Mouse (Mus musculus): ENCODE results near the gene Gm12166. TPM values are rescaled to one million over a fixed set of nuclear protein-coding genes. Genes with fewer than 3 reads are reported as not detected.
"Not testable (repeated sequence)": the region's sequence is repeated elsewhere in the genome, so short reads cannot be mapped to it uniquely, and the experiment has no call there.

Gm12166 gene
- polyA plus RNA-seq (2015; fragmentation: Nextera tagmentation; extraction: Ambion mirVana), result 3.9 and 7.7 TPM in 2 replicates

GRCm38 (mm10) chr11:46052105-46052659, at the start of gene Gm12166:
Gm12166 (minus strand) TSS chr11:46052321.
- not testable (repeated sequence) for H3K27ac ChIP-seq (replicated peaks); H3K27me3 ChIP-seq; H3K4me3 ChIP-seq (replicated peaks); H3K4me2 ChIP-seq (replicated peaks); H3K4me1 ChIP-seq; H3K9ac ChIP-seq; H3K9me3 ChIP-seq (replicated peaks); ATAC-seq (ENCODE audit: insufficient number of reproducible peaks, low FRiP score, low TSS enrichment, low read depth); H3K36me3 ChIP-seq
- 35% methylated on average over 19 of the region's 19 CpGs for WGBS

DNA sequence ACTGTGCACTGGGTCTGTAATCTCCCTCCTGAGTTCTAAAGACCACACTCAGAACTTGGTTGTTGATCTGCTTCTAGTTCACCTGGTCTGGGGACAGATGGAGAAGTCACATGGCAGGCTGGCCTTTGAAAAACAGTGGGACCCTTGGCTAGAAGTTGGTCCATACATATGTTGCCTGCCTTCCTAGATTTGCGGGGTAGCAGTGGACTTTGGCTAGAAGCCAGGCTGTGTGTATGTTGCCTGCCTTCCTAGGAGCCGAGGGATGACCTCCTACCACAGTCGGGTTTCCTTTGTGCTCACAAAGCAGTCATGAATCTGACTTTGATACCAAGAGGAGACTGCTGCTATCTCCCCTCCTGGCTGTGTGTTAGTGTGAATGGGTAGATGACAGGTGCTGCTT, 44.9 kb upstream of the Gm12166 start:
- Histone ChIP-seq H3K36me3 (peaks cover 27% of the 10 kb centered on the region), H3K4me1 (peaks cover 12% of the 10 kb centered on the region), H3K9ac (no peak overlapping the region), H3K27me3 (no peaks in the 10 kb centered on the region), H3K27ac (replicated peaks) (no peak overlapping the region), H3K4me2 (replicated peaks) (no peak overlapping the region), H3K4me3 (replicated peaks) (no peak overlapping the region), H3K9me3 (replicated peaks) (no peaks in the 10 kb centered on the region)
- 80% methylated on average over 3 of the region's 3 CpGs for WGBS
- ATAC-seq (ENCODE audit: insufficient number of reproducible peaks, low FRiP score, low TSS enrichment, low read depth), result no peak

GRCm38 (mm10) chr11:46096265-46096649, 44.1 kb upstream of the Gm12166 start:
- 84% methylated on average over 6 of the region's 6 CpGs for WGBS
- H3K4me3 ChIP-seq (replicated peaks), result no peak overlapping the region
- H3K27me3 ChIP-seq, result no peaks in the 10 kb centered on the region
- ATAC-seq (ENCODE audit: insufficient number of reproducible peaks, low FRiP score, low TSS enrichment, low read depth), result no peak
- H3K4me2 ChIP-seq (replicated peaks), result no peak overlapping the region
- H3K4me1 ChIP-seq, result peaks cover 9% of the 10 kb centered on the region; the same call in 1 of the 2 replicates
- no peak overlapping the region for H3K9ac ChIP-seq
- H3K27ac ChIP-seq (replicated peaks), result no peak overlapping the region
- peaks cover 26% of the 10 kb centered on the region for H3K36me3 ChIP-seq
- H3K9me3 ChIP-seq (replicated peaks), result no peaks in the 10 kb centered on the region

GRCm38 (mm10) chr11:46095477-46096264, 43.5 kb upstream of the Gm12166 start:
- peaks cover 9% of the 10 kb centered on the region; the same call in 1 of the 2 replicates for H3K4me1 ChIP-seq
- H3K27me3 ChIP-seq, result no peaks in the 10 kb centered on the region
- 48% methylated on average over 9 of the region's 9 CpGs for WGBS
- ATAC-seq (ENCODE audit: insufficient number of reproducible peaks, low FRiP score, low TSS enrichment, low read depth), result peak; percentile 63
- H3K27ac ChIP-seq (replicated peaks), result peak overlapping the region; percentile 55; the same call in 1 of the 2 replicates
- H3K4me3 ChIP-seq (replicated peaks), result no peak overlapping the region
- no peak overlapping the region for H3K9ac ChIP-seq
- H3K9me3 ChIP-seq (replicated peaks), result no peaks in the 10 kb centered on the region
- H3K4me2 ChIP-seq (replicated peaks), result no peak overlapping the region
- H3K36me3 ChIP-seq, result peaks cover 21% of the 10 kb centered on the region

DNA sequence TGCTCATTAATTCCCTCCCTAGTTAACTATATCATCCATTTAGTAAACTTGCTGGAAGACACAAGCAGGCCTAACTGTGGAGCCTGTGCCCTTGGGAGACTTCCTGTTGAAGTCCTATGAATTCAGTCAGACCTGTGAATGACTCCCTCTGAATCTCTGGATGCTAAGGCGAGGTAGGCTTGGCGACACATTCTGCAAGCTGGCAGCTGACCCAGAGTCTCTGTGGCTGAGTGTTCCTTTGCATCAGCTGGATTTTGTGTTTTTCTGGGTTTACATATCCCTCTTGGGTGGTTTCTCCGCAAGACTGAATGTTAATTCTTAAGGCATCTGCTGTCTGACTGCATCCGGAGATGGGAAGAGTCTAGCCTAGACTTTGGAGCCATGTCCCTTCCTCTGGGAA, 40.0 kb upstream of the Gm12166 start:
- WGBS, result 61% methylated on average over 4 of the region's 4 CpGs
- Histone ChIP-seq H3K4me3 (replicated peaks) (no peak overlapping the region), H3K36me3 (peaks cover 4% of the 10 kb centered on the region; the same call in 1 of the 2 replicates), H3K4me2 (replicated peaks) (no peak overlapping the region), H3K27me3 (no peaks in the 10 kb centered on the region), H3K4me1 (peaks cover 18% of the 10 kb centered on the region), H3K27ac (replicated peaks) (0 out of 2 replicates have a peak overlapping the region, but pooled peaks have one; percentile 17), H3K9ac (no peak overlapping the region), H3K9me3 (replicated peaks) (no peaks in the 10 kb centered on the region)
- ATAC-seq (ENCODE audit: insufficient number of reproducible peaks, low FRiP score, low TSS enrichment, low read depth), result no peak

DNA sequence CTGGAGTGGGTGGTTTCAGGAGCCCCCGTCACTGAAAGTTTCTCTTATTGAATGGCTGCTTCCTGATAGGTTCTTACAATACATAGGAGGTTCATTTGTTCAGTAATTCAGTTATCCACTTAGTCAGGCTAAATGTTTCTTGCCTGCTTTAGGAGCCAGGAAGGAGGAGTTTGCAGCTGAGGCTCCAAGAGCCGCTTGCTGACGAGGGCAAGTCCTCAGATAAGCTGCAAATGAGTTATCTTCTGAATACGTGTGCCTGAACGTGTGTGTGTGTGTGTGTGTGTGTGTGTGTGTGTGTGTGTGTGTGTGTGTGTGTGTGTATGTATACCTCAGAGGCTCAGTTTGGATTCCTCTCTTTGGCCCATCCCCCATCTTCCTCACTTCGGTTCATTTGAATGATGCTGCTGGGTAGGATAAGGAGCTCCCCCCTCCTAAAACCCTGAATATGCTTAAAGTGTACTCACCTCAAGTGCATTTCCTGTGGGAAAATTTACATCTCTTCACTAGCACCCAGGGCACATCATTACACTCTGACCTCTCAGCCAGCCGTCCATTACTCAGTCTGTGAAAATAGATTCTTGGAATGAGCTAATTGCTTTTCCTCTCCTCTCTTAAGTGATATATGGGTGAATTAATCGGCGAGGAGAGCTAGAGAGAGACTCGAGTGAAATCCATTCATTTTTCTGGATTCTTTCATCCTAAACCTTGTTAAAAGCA, 39.0 kb upstream of the Gm12166 start:
- Histone ChIP-seq H3K9me3 (replicated peaks) (no peaks in the 10 kb centered on the region), H3K4me1 (peaks cover 16% of the 10 kb centered on the region), H3K4me2 (replicated peaks) (no peak overlapping the region), H3K4me3 (replicated peaks) (no peak overlapping the region), H3K36me3 (peaks cover 4% of the 10 kb centered on the region; the same call in 1 of the 2 replicates), H3K27me3 (no peaks in the 10 kb centered on the region), H3K27ac (replicated peaks) (no peak overlapping the region), H3K9ac (no peak overlapping the region)
- WGBS, result 61% methylated on average over 10 of the region's 10 CpGs
- ATAC-seq (ENCODE audit: insufficient number of reproducible peaks, low FRiP score, low TSS enrichment, low read depth), result no peak

DNA sequence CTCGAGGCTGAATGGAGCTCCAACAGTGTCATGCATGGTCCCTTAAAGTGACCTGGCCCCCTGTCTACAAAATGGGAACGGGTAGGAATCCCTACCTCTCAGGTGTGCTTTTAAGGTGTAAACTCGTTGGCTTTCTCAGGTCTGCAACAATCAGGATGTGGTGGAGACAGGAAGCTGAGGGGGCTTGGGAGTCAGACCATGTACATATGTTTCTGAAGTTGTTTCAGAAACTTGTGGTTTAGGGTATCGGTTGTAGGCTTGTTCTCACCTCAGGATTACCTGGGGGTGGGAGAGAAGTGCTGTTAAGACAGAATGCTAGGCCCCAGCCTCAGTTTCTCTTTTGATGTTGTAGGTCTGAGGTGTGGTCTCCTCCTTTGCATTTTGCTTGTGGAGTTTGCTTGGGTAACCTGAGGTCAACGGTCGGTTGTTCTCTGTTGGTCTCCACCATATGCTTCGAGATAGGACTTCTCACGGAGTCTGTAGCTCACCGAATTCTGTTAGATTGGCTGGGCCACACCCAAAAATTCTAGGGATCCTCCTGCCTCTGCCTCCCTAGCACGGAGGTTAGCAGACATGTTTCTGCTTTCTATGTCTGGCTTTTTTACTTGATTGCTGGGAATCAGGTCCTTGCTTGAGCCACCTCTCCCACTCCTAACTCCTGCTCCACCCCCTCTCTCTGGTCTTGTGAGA, 38.1 kb upstream of the Gm12166 start:
- H3K9me3 ChIP-seq (replicated peaks), result no peaks in the 10 kb centered on the region
- no peak overlapping the region for H3K27ac ChIP-seq (replicated peaks)
- peaks cover 4% of the 10 kb centered on the region; the same call in 1 of the 2 replicates for H3K36me3 ChIP-seq
- peaks cover 10% of the 10 kb centered on the region for H3K4me1 ChIP-seq
- no peak overlapping the region for H3K4me2 ChIP-seq (replicated peaks)
- H3K27me3 ChIP-seq, result no peaks in the 10 kb centered on the region
- no peak overlapping the region for H3K9ac ChIP-seq
- 93% methylated on average over 10 of the region's 10 CpGs for WGBS
- H3K4me3 ChIP-seq (replicated peaks), result no peak overlapping the region
- ATAC-seq (ENCODE audit: insufficient number of reproducible peaks, low FRiP score, low TSS enrichment, low read depth), result no peak

GRCm38 (mm10) chr11:46089081-46089713, 37.1 kb upstream of the Gm12166 start:
- H3K4me2 ChIP-seq (replicated peaks), result no peak overlapping the region
- no peaks in the 10 kb centered on the region for H3K9me3 ChIP-seq (replicated peaks)
- H3K27ac ChIP-seq (replicated peaks), result no peak overlapping the region
- no peak overlapping the region for H3K9ac ChIP-seq
- 0 out of 2 replicates have a peak, but pooled peaks have one; percentile 18 for ATAC-seq (ENCODE audit: insufficient number of reproducible peaks, low FRiP score, low TSS enrichment, low read depth)
- WGBS, result 54% methylated on average over 4 of the region's 4 CpGs
- no peaks in the 10 kb centered on the region for H3K36me3 ChIP-seq
- no peak overlapping the region for H3K4me3 ChIP-seq (replicated peaks)
- H3K4me1 ChIP-seq, result peaks cover 10% of the 10 kb centered on the region
- no peaks in the 10 kb centered on the region for H3K27me3 ChIP-seq

GRCm38 (mm10) chr11:46086446-46086845, 34.3 kb upstream of the Gm12166 start:
- Histone ChIP-seq H3K4me3 (replicated peaks) (no peak overlapping the region), H3K9ac (no peak overlapping the region), H3K9me3 (replicated peaks) (no peaks in the 10 kb centered on the region), H3K27ac (replicated peaks) (no peak overlapping the region), H3K27me3 (no peaks in the 10 kb centered on the region), H3K36me3 (no peaks in the 10 kb centered on the region), H3K4me2 (replicated peaks) (no peak overlapping the region), H3K4me1 (peaks cover 10% of the 10 kb centered on the region)
- ATAC-seq (ENCODE audit: insufficient number of reproducible peaks, low FRiP score, low TSS enrichment, low read depth), result no peak
- WGBS, result 85% methylated on average over 3 of the region's 3 CpGs

- no peaks in the 10 kb centered on the region for H3K27me3 ChIP-seq
- 95% methylated on average over 10 of the region's 10 CpGs for WGBS
- no peak overlapping the region for H3K4me3 ChIP-seq (replicated peaks)
- H3K4me2 ChIP-seq (replicated peaks), result no peak overlapping the region
- no peak for ATAC-seq (ENCODE audit: insufficient number of reproducible peaks, low FRiP score, low TSS enrichment, low read depth)
- H3K9ac ChIP-seq, result no peak overlapping the region
- H3K4me1 ChIP-seq, result peaks cover 10% of the 10 kb centered on the region
- no peak overlapping the region for H3K27ac ChIP-seq (replicated peaks)
- no peaks in the 10 kb centered on the region for H3K36me3 ChIP-seq
- no peaks in the 10 kb centered on the region for H3K9me3 ChIP-seq (replicated peaks)
Observed at GRCm38 (mm10) chr11:46085398-46086163, 33.5 kb upstream of the Gm12166 start.
